10 mouse cellular contexts compared by ENCODE assay signal in the genomic region with DNA sequence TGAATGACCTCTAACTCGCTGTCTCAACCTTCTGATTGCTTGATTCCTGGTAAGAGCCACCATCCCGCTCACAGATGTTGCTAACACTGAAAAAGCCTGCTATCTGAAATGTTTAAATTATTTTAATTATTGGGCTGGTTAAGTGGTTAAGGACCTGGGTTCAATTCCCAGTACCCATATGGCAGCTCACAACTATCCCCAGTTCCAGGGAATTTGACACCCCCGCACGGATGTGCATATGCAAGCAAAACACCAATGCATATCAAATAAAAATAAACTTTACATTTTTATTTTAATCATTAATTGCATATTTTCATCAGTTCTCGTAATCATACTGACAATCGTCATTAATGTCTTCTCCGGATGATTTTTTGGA. TPM values are rescaled to one million over a fixed set of nuclear protein-coding genes. Genes with fewer than 3 reads are reported as not detected.
DNase-seq lines count a peak whose midpoint lies in the region; ATAC-seq and TF ChIP-seq lines count a peak whose summit lies in the region.
"Had no signal": no experiment of that assay in that cellular context is flagged by ENCODE, and none has a peak within 500 bp of the region (broad histone marks: within the 10 kb centered on the region; RNA-seq: fewer than 3 reads in every experiment).

No protein-coding gene starts in this region.

- no peaks in the 10 kb centered on the region for H3K27me3 ChIP-seq in embryonic facial prominence, embryonic 12.5 days
- H3K27me3 ChIP-seq in hindbrain, postnatal 0 days (ENCODE audit: insufficient read depth, low read length): no peaks in the 10 kb centered on the region
- H3K27me3 ChIP-seq in myocyte (ENCODE audit: control insufficient read depth, insufficient read depth, insufficient read length): no peaks in the 10 kb centered on the region

- WGBS in embryonic facial prominence, embryonic 12.5 days: 33% methylated on average over 7 of the region's 7 CpGs
- WGBS in hindbrain, postnatal 0 days: 36% methylated on average over 7 of the region's 7 CpGs

- H3K36me3 ChIP-seq in embryonic facial prominence, embryonic 12.5 days: 0 out of 2 replicates have a peak, but pooled peaks cover 3% of the 10 kb centered on the region
- peaks cover 4% of the 10 kb centered on the region; the same call in 1 of the 2 replicates for H3K36me3 ChIP-seq in hindbrain, postnatal 0 days (ENCODE audit: insufficient read depth, low read length)
- H3K36me3 ChIP-seq in myocyte (ENCODE audit: control insufficient read depth, insufficient read depth): peaks cover 3% of the 10 kb centered on the region

- DNase-seq in layer of hippocampus, adult 2 months (ENCODE audit: low spot score in 2 of 2): no peak
- DNase-seq in layer of hippocampus, adult 8-10 months (ENCODE audit: low spot score in 2 of 2): no peak
- no peak for DNase-seq in hindbrain, postnatal 0 days (ENCODE audit: low spot score)
- no peak for DNase-seq in adrenal gland, adult (ENCODE audit: inconsistent age in 2 of 2, low spot score in 1 of 2)
- no peak for DNase-seq in thymus, postnatal 36 days
- DNase-seq in cerebellum, adult 18-20 months: no peak

- TF ChIP-seq CTCF in layer of hippocampus, adult 2 months (conservative IDR thresholded peaks at IDR 0.05): no peak
- TF ChIP-seq CTCF in hindbrain, postnatal 0 days (IDR thresholded peaks at IDR 0.05; ENCODE audit: low read depth): no peak

- H3ac ChIP-seq in myocyte (ENCODE audit: control insufficient read depth, insufficient read length): peak overlapping the region; percentile 47

- no peak overlapping the region for H3K9ac ChIP-seq in embryonic facial prominence, embryonic 12.5 days
- peak overlapping the region; percentile 93; the same call in 1 of the 2 replicates for H3K9ac ChIP-seq in hindbrain, postnatal 0 days (replicated peaks; ENCODE audit: low read length)

- H3K79me2 ChIP-seq in myocyte (ENCODE audit: control insufficient read depth, insufficient read depth): peaks cover 38% of the 10 kb centered on the region

- H3K27ac ChIP-seq in layer of hippocampus, adult 2 months: peak overlapping the region; percentile 88
- H3K27ac ChIP-seq in embryonic facial prominence, embryonic 12.5 days: no peak overlapping the region; the same call in 1 of the 2 replicates
- H3K27ac ChIP-seq in hindbrain, postnatal 0 days: peak overlapping the region; percentile 91

- H3K4me1 ChIP-seq in embryonic facial prominence, embryonic 12.5 days: peaks cover 4% of the 10 kb centered on the region; the same call in 1 of the 2 replicates
- no peaks in the 10 kb centered on the region for H3K4me1 ChIP-seq in hindbrain, postnatal 0 days (ENCODE audit: insufficient read depth, low read length)

- TF ChIP-seq POLR2A in myocyte (IDR thresholded peaks at IDR 0.05; ENCODE audit: insufficient read length, low read depth): no peak

- peak; percentile 61; the same call in 1 of the 2 replicates for ATAC-seq in embryonic facial prominence, embryonic 12.5 days (ENCODE audit: insufficient number of reproducible peaks, insufficient read depth, low FRiP score, low TSS enrichment)
- peak; percentile 63 for ATAC-seq in hindbrain, postnatal 0 days

- peak overlapping the region; percentile 88 for H3K4me3 ChIP-seq in layer of hippocampus, adult 2 months
- peak overlapping the region; percentile 70 for H3K4me3 ChIP-seq in embryonic facial prominence, embryonic 12.5 days
- H3K4me3 ChIP-seq in hindbrain, postnatal 0 days (ENCODE audit: low read length): peak overlapping the region; percentile 83
- H3K4me3 ChIP-seq in myocyte: peak overlapping the region; percentile 67

- H3K4me2 ChIP-seq in embryonic facial prominence, embryonic 12.5 days (replicated peaks): peak overlapping the region; percentile 63
- H3K4me2 ChIP-seq in hindbrain, postnatal 0 days (ENCODE audit: low read depth, low read length): peak overlapping the region; percentile 59
- peak overlapping the region; percentile 86 for H3K4me2 ChIP-seq in myocyte (ENCODE audit: low read depth)

- no peaks in the 10 kb centered on the region for H3K9me3 ChIP-seq in embryonic facial prominence, embryonic 12.5 days
- no peaks in the 10 kb centered on the region for H3K9me3 ChIP-seq in hindbrain, postnatal 0 days (ENCODE audit: low read length)

TF ChIP-seq in myocyte, 11 proteins besides CTCF, POLR2A, EP300 and RAD21:
- TF ChIP-seq MAX (IDR thresholded peaks at IDR 0.05; ENCODE audit: low read depth) (no peak), TCF3 (IDR thresholded peaks at IDR 0.05; ENCODE audit: insufficient read length, low read depth) (no peak), TCF12 (IDR thresholded peaks at IDR 0.05; ENCODE audit: insufficient read depth, poor library complexity, severe bottlenecking) (no peak), SRF (IDR thresholded peaks at IDR 0.05; ENCODE audit: control insufficient read depth, insufficient read length, low read depth) (no peak)

RNA-seq across cellular contexts. Expression of gene Top3b, which starts 0.3 kb away (rescaled TPM):
- 10 to 100 TPM; 69.9 to 75.5 TPM for total RNA-seq in layer of hippocampus, adult 2 months (2021)
- 10 to 100 TPM; 68.6 to 86.2 (median 73.0) TPM for total RNA-seq in layer of hippocampus, adult 8-10 months (2022)
- 82.7 and 87.1 TPM in 2 replicates for polyA plus RNA-seq in embryonic facial prominence, embryonic 12.5 days (2016; fragmentation: Nextera tagmentation; extraction: Ambion mirVana)
- 68.4 and 99.6 TPM in 2 replicates for total RNA-seq in hindbrain, postnatal 0 days (2014; rRNA removed)
- polyA plus RNA-seq in hindbrain, postnatal 0 days (2015; fragmentation: Nextera tagmentation; extraction: Ambion mirVana): 70.0 and 73.8 TPM in 2 replicates
- polyA plus RNA-seq in myocyte (2012; fragmentation: generic; extraction: Trizol): 50.6 TPM

RNA-seq across cellular contexts. Expression of gene Vpreb1, which starts 0.4 kb away (rescaled TPM):
- total RNA-seq in layer of hippocampus, adult 2 months (2021): under 1 TPM; 0.49 to 0.51 TPM
- 1 to 10 TPM in 1 of 4 experiments, not detected in 3; 1.9 TPM for total RNA-seq in layer of hippocampus, adult 8-10 months (2022)
- polyA plus RNA-seq in embryonic facial prominence, embryonic 12.5 days (2016; fragmentation: Nextera tagmentation; extraction: Ambion mirVana): 1.7 and 2.3 TPM in 2 replicates
- not detected in 2 replicates for total RNA-seq in hindbrain, postnatal 0 days (2014; rRNA removed)
- polyA plus RNA-seq in hindbrain, postnatal 0 days (2015; fragmentation: Nextera tagmentation; extraction: Ambion mirVana): 0.33 and 0.58 TPM in 2 replicates
- 0.83 TPM for polyA plus RNA-seq in myocyte (2012; fragmentation: generic; extraction: Trizol)

RNA-seq across cellular contexts. Expression of gene Igll1, which starts 6.4 kb away (rescaled TPM):
- total RNA-seq in layer of hippocampus, adult 2 months (2021): not detected
- total RNA-seq in layer of hippocampus, adult 8-10 months (2022): not detected
- not detected in 2 replicates for polyA plus RNA-seq in embryonic facial prominence, embryonic 12.5 days (2016; fragmentation: Nextera tagmentation; extraction: Ambion mirVana)
- total RNA-seq in hindbrain, postnatal 0 days (2014; rRNA removed): not detected in 2 replicates
- not detected in 2 replicates for polyA plus RNA-seq in hindbrain, postnatal 0 days (2015; fragmentation: Nextera tagmentation; extraction: Ambion mirVana)
- not detected for polyA plus RNA-seq in myocyte (2012; fragmentation: generic; extraction: Trizol)
- total RNA-seq: adrenal gland, postnatal 36 days; left cerebral cortex, postnatal 36 days had no signal

RNA-seq across cellular contexts. Expression of gene Ppm1f, which starts 26.0 kb away (rescaled TPM):
- 10 to 100 TPM; 45.5 to 51.4 TPM for total RNA-seq in layer of hippocampus, adult 2 months (2021)
- 10 to 100 TPM; 46.5 to 59.4 (median 51.9) TPM for total RNA-seq in layer of hippocampus, adult 8-10 months (2022)
- polyA plus RNA-seq in embryonic facial prominence, embryonic 12.5 days (2016; fragmentation: Nextera tagmentation; extraction: Ambion mirVana): 36.3 and 38.4 TPM in 2 replicates
- total RNA-seq in hindbrain, postnatal 0 days (2014; rRNA removed): 32.2 and 37.9 TPM in 2 replicates
- 12.6 and 13.4 TPM in 2 replicates for polyA plus RNA-seq in hindbrain, postnatal 0 days (2015; fragmentation: Nextera tagmentation; extraction: Ambion mirVana)
- polyA plus RNA-seq in myocyte (2012; fragmentation: generic; extraction: Trizol): 17.9 TPM

RNA-seq across cellular contexts. Expression of gene Spag6l, which starts 41.0 kb away (rescaled TPM):
- 10 to 100 TPM in 1 of 2 experiments, 1 to 10 TPM in 1; 9.9 to 10.0 TPM for total RNA-seq in layer of hippocampus, adult 2 months (2021)
- total RNA-seq in layer of hippocampus, adult 8-10 months (2022): 10 to 100 TPM in 3 of 4 experiments, 1 to 10 TPM in 1; 8.6 to 13.3 (median 11.1) TPM
- polyA plus RNA-seq in embryonic facial prominence, embryonic 12.5 days (2016; fragmentation: Nextera tagmentation; extraction: Ambion mirVana): 0.60 and 0.62 TPM in 2 replicates
- 19.0 and 20.7 TPM in 2 replicates for total RNA-seq in hindbrain, postnatal 0 days (2014; rRNA removed)
- 17.4 and 18.6 TPM in 2 replicates for polyA plus RNA-seq in hindbrain, postnatal 0 days (2015; fragmentation: Nextera tagmentation; extraction: Ambion mirVana)
- polyA plus RNA-seq in myocyte (2012; fragmentation: generic; extraction: Trizol): not detected
